Mouse (Mus musculus) stomach, postnatal 0 days (tissue): ENCODE measurements at regions not wholly inside any gene's neighbourhood (a gene's known extent, or its start where the extent isn't known, plus 50 kb on each side); places are given as distances from the start of the nearest gene placed in this dataset.
A peak's percentile ranks its signal among the peaks of the same experiment; 100 is the strongest.

Experiments used
- ATAC-seq: fragments of 200-750 bp; cut with Nextera tagmentation; 2 replicates; pipeline ENCODE4 v1.8.0; 2017; ENCODE audit not compliant: low FRiP score, low TSS enrichment
- DNase-seq: peaks from one replicate; pipeline ENCODE4 v3.0.0-alpha.2; 2016; ENCODE audit warnings: low spot score
- H3K27ac ChIP-seq: fragments of 300-500 bp; sonication (generic); replicated peaks from 2 replicates; pipeline ENCODE4 v1.5.1; 2014; ENCODE audit warnings: mild to moderate bottlenecking, control low read depth
- H3K27me3 ChIP-seq: fragments of 300-500 bp; sonication (generic); 2 replicates; pipeline ENCODE4 v1.6.1; 2014; ENCODE audit warnings: low read length; ENCODE audit not compliant: control insufficient read depth, insufficient read depth
- H3K36me3 ChIP-seq: fragments of 300-500 bp; sonication (generic); 2 replicates; pipeline ENCODE4 v1.6.1; 2014; ENCODE audit warnings: low read length, mixed read lengths; ENCODE audit not compliant: control insufficient read depth, insufficient read depth
- H3K4me1 ChIP-seq: fragments of 300-500 bp; sonication (generic); replicated peaks from 2 replicates; pipeline ENCODE4 v1.6.1; 2014; ENCODE audit warnings: antibody characterized with exemption; ENCODE audit not compliant: control insufficient read depth, insufficient read depth
- H3K4me2 ChIP-seq: fragments of 300-500 bp; sonication (generic); replicated peaks from 2 replicates; pipeline ENCODE4 v1.6.1; 2014; ENCODE audit warnings: low read depth, mild to moderate bottlenecking, control low read depth, moderate library complexity
- H3K4me3 ChIP-seq: fragments of 300-500 bp; sonication (generic); 2 replicates; pipeline ENCODE4 v1.5.1; 2014; ENCODE audit warnings: low read depth, low read length, control low read depth
- H3K9ac ChIP-seq: fragments of 300-500 bp; sonication (generic); 2 replicates; pipeline ENCODE4 v1.6.1; 2014; ENCODE audit warnings: mild to moderate bottlenecking, low read length, control low read depth, mixed read lengths
- H3K9me3 ChIP-seq: fragments of 300-500 bp; sonication (generic); 2 replicates; pipeline ENCODE4 v1.6.1; 2016; ENCODE audit warnings: low read length; ENCODE audit not compliant: control insufficient read depth
- CTCF ChIP-seq: IDR thresholded peaks from 2 replicates; pipeline ENCODE4 v1.5.1; 2016; ENCODE audit warnings: antibody characterized with exemption, low read depth, mild to moderate bottlenecking, moderate library complexity
- EP300 ChIP-seq: optimal IDR thresholded peaks from 2 replicates; pipeline ENCODE3; 2016; ENCODE audit warnings: antibody characterized with exemption
- WGBS: fragments of 180-500 bp; shearing (Covaris S2); extraction: QIAGEN DNeasy Blood & Tissue Kit; methylation state at CpG from one replicate; pipeline ENCODE4 v1.1.7; 2014; 5-methylcytosine and 5-hydroxymethylcytosine counted together

- Histone ChIP-seq H3K36me3 (no peaks in the 10 kb centered on the region), H3K27me3 (no peaks in the 10 kb centered on the region), H3K4me3 (no peak overlapping the region), H3K4me2 (no peak overlapping the region), H3K27ac (no peak overlapping the region), H3K9ac (no peak overlapping the region), H3K4me1 (no peaks in the 10 kb centered on the region), H3K9me3 (no peaks in the 10 kb centered on the region)
- no peak for TF ChIP-seq CTCF
- TF ChIP-seq EP300: no peak
- 84% methylated on average over 1 of the region's 1 CpGs for WGBS
- DNase-seq (no peak), ATAC-seq (no peak)
Measured at GRCm38 (mm10) chr6:52471384-52471957, 158.2 kb downstream of the Evx1 start.

GRCm38 (mm10) chr6:52472008-52472407 is 158.7 kb downstream of the Evx1 start:
- 90% methylated on average over 4 of the region's 4 CpGs for WGBS
- DNase-seq: no peak
- H3K9ac ChIP-seq: no peak overlapping the region
- H3K4me1 ChIP-seq: no peaks in the 10 kb centered on the region
- no peak overlapping the region for H3K4me3 ChIP-seq
- no peaks in the 10 kb centered on the region for H3K9me3 ChIP-seq
- no peaks in the 10 kb centered on the region for H3K36me3 ChIP-seq
- no peak overlapping the region for H3K27ac ChIP-seq
- TF ChIP-seq CTCF: no peak
- no peak for TF ChIP-seq EP300
- ATAC-seq: no peak
- H3K4me2 ChIP-seq: no peak overlapping the region
- no peaks in the 10 kb centered on the region for H3K27me3 ChIP-seq

- Histone ChIP-seq H3K27me3 (no peaks in the 10 kb centered on the region), H3K4me1 (no peaks in the 10 kb centered on the region), H3K9ac (no peak overlapping the region), H3K4me3 (no peak overlapping the region), H3K27ac (no peak overlapping the region), H3K36me3 (no peaks in the 10 kb centered on the region), H3K9me3 (no peaks in the 10 kb centered on the region), H3K4me2 (0 out of 2 replicates have a peak overlapping the region, but pooled peaks have one; percentile 3)
- ATAC-seq: no peak
- WGBS: 72% methylated on average over 12 of the region's 12 CpGs
- no peak for TF ChIP-seq EP300
- no peak for TF ChIP-seq CTCF
- no peak for DNase-seq
Measured at GRCm38 (mm10) chr6:52473042-52473589, 159.8 kb downstream of the Evx1 start.

- no peak overlapping the region for H3K27ac ChIP-seq
- no peaks in the 10 kb centered on the region for H3K9me3 ChIP-seq
- no peak overlapping the region for H3K4me3 ChIP-seq
- no peaks in the 10 kb centered on the region for H3K27me3 ChIP-seq
- TF ChIP-seq EP300 (no peak), CTCF (no peak)
- ATAC-seq (peak; percentile 30; the same call in 1 of the 2 replicates), DNase-seq (peak; percentile 52)
- no peaks in the 10 kb centered on the region for H3K4me1 ChIP-seq
- no peaks in the 10 kb centered on the region for H3K36me3 ChIP-seq
- H3K4me2 ChIP-seq: peak overlapping the region; percentile 20
- H3K9ac ChIP-seq: no peak overlapping the region
- 24% methylated on average over 11 of the region's 11 CpGs for WGBS
Measured at GRCm38 (mm10) chr6:52473924-52474323, 160.6 kb downstream of the Evx1 start.

GRCm38 (mm10) chr6:52475676-52476075 is 162.4 kb downstream of the Evx1 start:
- no peak overlapping the region for H3K9ac ChIP-seq
- no peak overlapping the region for H3K4me3 ChIP-seq
- ATAC-seq (no peak), DNase-seq (no peak)
- H3K9me3 ChIP-seq: no peaks in the 10 kb centered on the region
- no peaks in the 10 kb centered on the region for H3K36me3 ChIP-seq
- no peak overlapping the region for H3K27ac ChIP-seq
- H3K4me1 ChIP-seq: no peaks in the 10 kb centered on the region
- 92% methylated on average over 8 of the region's 8 CpGs for WGBS
- no peaks in the 10 kb centered on the region for H3K27me3 ChIP-seq
- H3K4me2 ChIP-seq: no peak overlapping the region
- TF ChIP-seq EP300 (no peak), CTCF (no peak)

- Histone ChIP-seq H3K9me3 (no peaks in the 10 kb centered on the region), H3K27ac (0 out of 2 replicates have a peak overlapping the region, but pooled peaks have one; percentile 2), H3K4me3 (no peak overlapping the region), H3K4me1 (no peaks in the 10 kb centered on the region), H3K4me2 (no peak overlapping the region), H3K9ac (no peak overlapping the region), H3K27me3 (no peaks in the 10 kb centered on the region), H3K36me3 (no peaks in the 10 kb centered on the region)
- ATAC-seq (no peak), DNase-seq (no peak)
- WGBS: 51% methylated on average over 7 of the region's 7 CpGs
- no peak for TF ChIP-seq EP300
- TF ChIP-seq CTCF: no peak
Measured at GRCm38 (mm10) chr6:52476907-52477306, 163.3 kb downstream of the Hibadh start.
